Mouse (Mus musculus) heart, adult 2 months (tissue): ENCODE results near the gene Exoc5. TPM values are rescaled to one million over a fixed set of nuclear protein-coding genes. Genes with fewer than 3 reads are reported as not detected.

Experiments
- DNase-seq, 2 experiments: peaks; one replicate each; pipeline ENCODE4 v3.0.0; 2021
- H3K27ac ChIP-seq: fragments of 200-600 bp; 2 replicates; pipeline ENCODE4 v1.8.1; 2022
- H3K27me3 ChIP-seq: fragments of 200-500 bp; 2 replicates; pipeline ENCODE4 v1.6.1; 2012; ENCODE audit warnings: mild to moderate bottlenecking, low read length, inconsistent platforms, mixed read lengths; ENCODE audit not compliant: control insufficient read depth, insufficient read depth
- H3K36me3 ChIP-seq: fragments of 200-500 bp; 2 replicates; pipeline ENCODE4 v1.6.1; 2012; ENCODE audit warnings: low read length, inconsistent platforms; ENCODE audit not compliant: control insufficient read depth, insufficient read depth
- H3K4me1 ChIP-seq: fragments of 200-500 bp; 2 replicates; pipeline ENCODE4 v1.6.1; 2011; ENCODE audit warnings: low read length; ENCODE audit not compliant: control insufficient read depth, insufficient read depth
- H3K4me3 ChIP-seq: fragments of 200-600 bp; 2 replicates; pipeline ENCODE4 v1.8.1; 2022
- H3K79me2 ChIP-seq: fragments of 200-500 bp; replicated peaks from 2 replicates; pipeline ENCODE4 v1.6.1; 2012; ENCODE audit warnings: mild to moderate bottlenecking, inconsistent platforms, low read length, moderate library complexity, mixed read lengths; ENCODE audit not compliant: control insufficient read depth, insufficient read depth
- H3K9ac ChIP-seq: fragments of 200-500 bp; 2 replicates; pipeline ENCODE4 v1.6.1; 2012; ENCODE audit warnings: low read depth, mild to moderate bottlenecking, control low read depth, inconsistent platforms, low read length, mixed read lengths
- CTCF ChIP-seq: fragments of 200-600 bp; IDR thresholded peaks from 2 replicates; pipeline ENCODE4 v1.8.1; 2022; ENCODE audit warnings: antibody characterized with exemption, mild to moderate bottlenecking, moderate library complexity
- EP300 ChIP-seq: fragments of 200-500 bp; IDR thresholded peaks from 2 replicates; pipeline ENCODE4 v1.6.1; 2011; ENCODE audit warnings: low read depth, low read length, control low read depth; ENCODE audit not compliant: insufficient read depth
- POLR2A ChIP-seq: fragments of 200-500 bp; IDR thresholded peaks from 2 replicates; pipeline ENCODE4 v1.6.1; 2011; ENCODE audit warnings: mild to moderate bottlenecking, low read depth, low read length, control low read depth; ENCODE audit not compliant: insufficient read depth
- WGBS: fragments of 180-500 bp; shearing (Covaris S2); methylation state at CpG from one replicate; pipeline ENCODE4 v1.1.7; 2018; 5-methylcytosine and 5-hydroxymethylcytosine counted together
- intact Hi-C: fragments of 180-260 bp; cut with DNase I; formaldehyde crosslinking; loops from one replicate; pipeline ENCODE4 v1.15.1; 2025
- polyA plus RNA-seq: library from polyadenylated mRNA; depleted of rRNA; stranded (reverse); fragments of >200 nt; gene quantifications from 2 replicates; pipeline ENCODE4 v1.2.3, GENCODE M21; 2012
- total RNA-seq, 2 experiments: library from RNA; stranded (reverse); gene quantifications; 2 replicates each; pipeline ENCODE4 v1.2.3; 2021

Gene Exoc5
- total and polyA plus RNA-seq, 3 experiments = 4.4 to 19.0 (median 15.9) TPM

DNA sequence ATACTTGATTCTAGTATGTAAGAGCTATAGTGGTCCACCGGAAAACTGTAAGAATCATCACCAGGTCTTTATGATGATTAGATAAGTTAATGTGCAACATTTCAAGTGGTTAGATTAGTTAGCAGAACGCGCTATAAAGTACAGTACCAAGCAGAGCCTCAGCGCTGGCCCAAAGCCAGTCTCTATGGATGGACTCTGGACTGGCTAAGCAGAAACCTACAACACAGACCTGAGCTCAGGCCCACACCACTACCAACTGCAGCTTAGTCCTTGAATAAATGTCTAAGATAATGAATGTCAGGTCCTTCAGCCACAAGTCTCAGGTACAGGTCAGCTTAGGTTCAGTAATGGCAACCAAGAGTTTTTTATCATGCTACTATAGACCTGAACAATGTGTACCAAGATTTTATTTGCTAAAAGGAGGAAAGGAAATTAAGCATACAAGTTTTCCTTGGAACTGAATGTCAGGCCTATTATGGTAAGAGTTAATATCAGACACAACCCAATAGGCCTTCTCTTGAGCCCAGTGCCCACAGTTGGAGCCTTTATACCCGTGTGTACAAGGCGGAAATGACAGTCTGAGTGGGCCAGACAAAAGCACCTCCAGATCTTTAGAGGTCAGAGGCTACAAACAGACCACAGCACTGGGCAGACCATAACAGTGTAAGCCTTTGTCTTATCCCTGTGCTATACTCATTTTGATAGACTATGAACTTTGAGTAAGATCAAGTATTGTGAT lies 39.2 kb downstream of the Exoc5 start:
- H3K4me3 ChIP-seq = no peak overlapping the region
- TF ChIP-seq CTCF (no peak), EP300 (no peak), POLR2A (no peak)
- H3K36me3 ChIP-seq = no peaks in the 10 kb centered on the region
- H3K27ac ChIP-seq = no peak overlapping the region
- no peaks in the 10 kb centered on the region for H3K4me1 ChIP-seq
- no peaks in the 10 kb centered on the region for H3K27me3 ChIP-seq
- no peak for DNase-seq
- WGBS = 92% methylated on average over 6 of the region's 6 CpGs
- H3K79me2 ChIP-seq = no peaks in the 10 kb centered on the region
- H3K9ac ChIP-seq = no peak overlapping the region
- intact Hi-C loops = no loop called here

DNA sequence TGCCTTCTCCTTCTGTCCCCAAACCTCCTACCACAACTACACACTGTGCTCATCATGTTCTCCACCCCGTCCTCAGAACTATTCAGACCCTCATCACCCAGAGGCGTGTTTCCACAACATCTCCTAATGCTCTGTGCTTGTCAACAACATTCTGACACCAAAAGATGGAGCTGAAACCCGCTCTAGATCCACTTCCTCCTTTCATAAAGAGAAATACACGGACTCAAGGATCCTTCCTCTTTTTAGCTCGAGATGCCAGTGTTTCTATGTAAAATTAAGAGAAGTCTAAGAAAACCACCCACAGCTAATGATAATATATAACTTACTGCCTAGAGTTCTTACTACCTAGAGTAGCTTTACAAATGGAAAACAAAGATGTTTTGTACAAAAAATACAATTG lies 46.7 kb downstream of the Exoc5 start:
- WGBS = 85% methylated on average over 5 of the region's 5 CpGs
- H3K27ac ChIP-seq = no peak overlapping the region
- H3K27me3 ChIP-seq = no peaks in the 10 kb centered on the region
- no peak for DNase-seq
- no peak for TF ChIP-seq EP300
- TF ChIP-seq POLR2A = no peak
- TF ChIP-seq CTCF = no peak
- no peaks in the 10 kb centered on the region for H3K79me2 ChIP-seq
- intact Hi-C loops = no loop called here
- H3K4me1 ChIP-seq = no peaks in the 10 kb centered on the region
- no peak overlapping the region for H3K9ac ChIP-seq
- no peaks in the 10 kb centered on the region; the same call in 1 of the 2 replicates for H3K36me3 ChIP-seq
- no peak overlapping the region for H3K4me3 ChIP-seq

DNA sequence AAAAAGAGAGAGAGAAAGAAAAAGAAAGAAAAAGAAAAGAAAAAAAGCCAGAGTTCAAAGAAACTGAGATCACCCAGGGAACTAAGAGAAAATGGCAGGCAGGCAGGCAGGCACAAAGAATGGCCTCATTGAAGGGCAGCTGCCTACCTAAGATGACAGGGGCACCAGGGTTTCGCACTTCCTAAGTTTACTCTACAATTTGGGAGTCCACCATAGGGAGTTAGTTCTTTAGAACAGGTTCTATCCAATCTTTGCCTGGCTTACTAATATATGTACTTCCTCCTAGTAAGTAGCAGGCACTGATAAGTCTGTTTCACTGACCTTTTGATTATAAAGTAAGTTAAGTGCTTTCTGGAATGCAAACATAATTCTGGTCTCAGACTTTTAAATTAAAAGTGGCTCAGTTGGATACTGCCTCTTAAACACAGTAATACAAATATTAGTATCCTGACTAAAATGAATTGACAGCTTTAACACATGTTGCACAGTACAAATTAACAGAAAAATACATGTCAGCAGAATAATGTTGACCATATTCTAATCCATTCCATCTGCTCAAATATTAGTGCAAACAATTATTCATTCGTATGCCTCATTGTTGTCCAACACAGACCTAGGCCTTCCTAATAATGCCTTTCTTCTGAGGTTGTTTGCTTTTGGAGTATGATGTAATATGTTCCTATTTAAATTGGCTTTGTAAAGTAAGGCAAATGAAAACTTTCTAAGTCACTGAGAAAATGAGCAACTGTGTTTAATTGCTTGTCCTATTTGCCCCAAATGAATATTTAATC lies 57.9 kb downstream of the Exoc5 start:
- WGBS = 91% methylated on average over 2 of the region's 2 CpGs
- Histone ChIP-seq H3K79me2 (no peaks in the 10 kb centered on the region), H3K9ac (no peak overlapping the region), H3K4me1 (no peaks in the 10 kb centered on the region), H3K4me3 (no peak overlapping the region), H3K27me3 (no peaks in the 10 kb centered on the region), H3K36me3 (no peaks in the 10 kb centered on the region), H3K27ac (no peak overlapping the region)
- no peak for TF ChIP-seq EP300
- TF ChIP-seq POLR2A = no peak
- TF ChIP-seq CTCF = no peak
- DNase-seq = no peak
- intact Hi-C loops = no loop called here

DNA sequence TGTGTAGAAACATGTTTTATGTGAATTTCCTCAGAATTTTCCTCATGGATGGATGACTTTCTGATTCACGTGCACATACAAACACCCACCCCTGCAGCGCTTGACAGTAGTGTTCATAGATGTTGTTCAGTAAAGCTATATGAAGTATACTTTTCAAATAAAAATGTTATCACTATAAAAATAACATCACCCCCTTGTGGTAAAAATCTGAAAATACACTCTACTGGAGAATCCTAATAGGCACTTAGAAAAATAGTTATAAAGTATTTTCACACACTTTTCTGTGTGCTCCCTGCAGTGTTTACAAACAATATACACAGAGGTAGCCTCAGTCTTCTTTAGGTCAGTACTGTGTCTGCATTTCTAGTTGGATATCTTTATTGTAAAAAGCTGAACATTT lies 58.5 kb downstream of the Exoc5 start:
- Histone ChIP-seq H3K36me3 (no peaks in the 10 kb centered on the region), H3K27ac (no peak overlapping the region), H3K4me3 (no peak overlapping the region), H3K27me3 (no peaks in the 10 kb centered on the region), H3K4me1 (no peaks in the 10 kb centered on the region), H3K9ac (no peak overlapping the region), H3K79me2 (no peaks in the 10 kb centered on the region)
- 95% methylated on average over 2 of the region's 2 CpGs for WGBS
- peak; percentile 66 for TF ChIP-seq CTCF
- TF ChIP-seq POLR2A = no peak
- intact Hi-C loops = no loop called here
- DNase-seq = no peak

DNA sequence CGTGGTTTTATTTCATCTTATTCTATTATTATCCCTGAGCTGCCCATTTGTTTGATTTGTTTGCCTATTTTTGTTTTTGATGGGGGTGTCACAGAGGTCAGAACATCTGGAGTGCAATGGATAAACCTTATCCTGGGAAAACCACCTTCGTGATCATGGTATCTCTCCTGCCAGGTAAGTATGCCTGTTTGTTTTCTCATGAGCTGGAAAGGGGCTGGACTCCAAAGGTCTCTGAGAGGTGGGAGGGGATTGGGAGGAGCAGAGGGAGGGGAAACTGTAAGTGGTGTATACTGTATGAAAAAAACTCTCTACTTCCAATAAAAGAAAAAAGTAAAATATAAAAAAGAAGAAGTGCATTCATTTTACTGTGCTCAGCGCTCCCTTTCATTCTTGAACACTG lies 64.8 kb downstream of the Exoc5 start:
- H3K4me1 ChIP-seq = no peaks in the 10 kb centered on the region
- no peaks in the 10 kb centered on the region for H3K36me3 ChIP-seq
- no peak overlapping the region for H3K27ac ChIP-seq
- intact Hi-C loops = no loop called here
- H3K79me2 ChIP-seq = no peaks in the 10 kb centered on the region
- H3K27me3 ChIP-seq = no peaks in the 10 kb centered on the region
- no peak for DNase-seq
- WGBS = 63% methylated on average over 3 of the region's 3 CpGs
- H3K9ac ChIP-seq = no peak overlapping the region
- H3K4me3 ChIP-seq = no peak overlapping the region
- TF ChIP-seq POLR2A = no peak
- TF ChIP-seq CTCF = no peak
- no peak for TF ChIP-seq EP300

DNA sequence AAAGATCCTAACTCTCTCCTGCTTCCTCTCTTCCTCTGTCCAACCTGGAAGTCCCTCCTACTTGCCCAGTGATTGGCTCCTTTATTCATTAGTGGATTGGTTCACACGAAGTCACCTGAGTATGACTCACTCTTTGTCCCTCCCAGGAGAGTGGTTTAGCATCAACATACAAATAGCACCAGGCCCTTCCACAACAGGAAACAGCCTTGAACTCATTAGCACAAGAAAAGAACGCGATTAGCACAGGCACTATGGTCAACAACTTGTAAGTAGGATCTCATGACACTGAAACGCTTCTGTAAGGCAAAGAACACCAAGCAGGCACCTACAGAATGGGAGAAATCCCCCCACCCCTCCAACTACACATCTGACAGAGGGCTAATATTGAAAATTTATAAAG lies 67.7 kb downstream of the Exoc5 start:
- Histone ChIP-seq H3K36me3 (no peaks in the 10 kb centered on the region), H3K27ac (no peak overlapping the region), H3K4me3 (no peak overlapping the region), H3K79me2 (no peaks in the 10 kb centered on the region), H3K4me1 (no peaks in the 10 kb centered on the region), H3K9ac (no peak overlapping the region), H3K27me3 (no peaks in the 10 kb centered on the region)
- WGBS = 45% methylated on average over 4 of the region's 4 CpGs
- intact Hi-C loops = loop anchor here (10.0 kb wide), 1 partner anchor 624 kb away; no protein-coding TSS in a partner anchor
- no peak for TF ChIP-seq CTCF
- no peak for TF ChIP-seq EP300
- no peak for TF ChIP-seq POLR2A
- DNase-seq = no peak
